Mouse (Mus musculus) left cerebral cortex, postnatal 36 days (tissue): ENCODE measurements around the gene Rhoq. TPM values are rescaled to one million over a fixed set of nuclear protein-coding genes. Genes with fewer than 3 reads are reported as not detected.

Experiments used
- DNase-seq, 2 experiments: peaks; one replicate each; pipeline ENCODE4 v3.0.0; 2021 to 2022; ENCODE audit warnings: low spot score in 2 of 2, mixed read lengths in 1 of 2
- intact Hi-C: fragments of 180-260 bp; cut with DNase I; formaldehyde crosslinking; loops from one replicate; pipeline ENCODE4 v1.15.1; 2025
- total RNA-seq, 2 experiments: library from RNA; stranded (reverse); gene quantifications; 2 replicates each; pipeline ENCODE4 v1.2.3; 2021

The Rhoq gene
- 10 to 100 TPM; 36.3 to 45.0 TPM for total RNA-seq

GRCm38 (mm10) chr17:86962894-86963585 lies at the start of gene Rhoq:
TSS of gene Rhoq (plus strand) at chr17:86963082.
- peak; percentile 80 to 89 for DNase-seq
- intact Hi-C loops, result loop anchor here (2.0 to 10.0 kb wide), 4 partner anchors 24 to 144 kb away; partner anchors contain the start of genes Cript, Pigf and Socs5

GRCm38 (mm10) chr17:86915540-86915939 lies 47.3 kb upstream of the Rhoq start:
- intact Hi-C loops, result no loop called here
- no peak for DNase-seq

GRCm38 (mm10) chr17:86917048-86917447 lies 45.8 kb upstream of the Rhoq start, which contains the start of gene Tmem247:
TSS of gene Tmem247 (plus strand) at chr17:86917348.
- intact Hi-C loops, result no loop called here
- DNase-seq, result no peak

GRCm38 (mm10) chr17:86918786-86919185 lies 44.1 kb upstream of the Rhoq start:
- intact Hi-C loops, result loop anchor here (2.0 kb wide), 1 partner anchor 126 kb away; no protein-coding TSS in a partner anchor

GRCm38 (mm10) chr17:86919729-86920128 lies 43.2 kb upstream of the Rhoq start:
- DNase-seq, result no peak
- intact Hi-C loops, result loop anchor here (2.0 to 5.0 kb wide), 2 partner anchors 43 to 125 kb away; partner anchors contain the start of gene Rhoq

More at GRCm38 (mm10) chr17:86918786-86919185, 44.1 kb upstream of the Rhoq start:
- no peak for DNase-seq

GRCm38 (mm10) chr17:86924679-86925078 lies 38.2 kb upstream of the Rhoq start:
- intact Hi-C loops, result loop anchor here (5.0 kb wide), 1 partner anchor 38 kb away; the partner anchor contains the start of gene Rhoq
- no peak for DNase-seq

- DNase-seq, result no peak
- intact Hi-C loops, result no loop called here
Observed at GRCm38 (mm10) chr17:86926836-86927235, 36.0 kb upstream of the Rhoq start.

- DNase-seq, result no peak
- intact Hi-C loops, result no loop called here
Observed at GRCm38 (mm10) chr17:86929355-86929754, 33.5 kb upstream of the Rhoq start.

- DNase-seq, result no peak
- intact Hi-C loops, result no loop called here
Observed at GRCm38 (mm10) chr17:86929981-86930380, 32.9 kb upstream of the Rhoq start.

GRCm38 (mm10) chr17:86932896-86933295 lies 30.0 kb upstream of the Rhoq start:
- DNase-seq, result no peak
- intact Hi-C loops, result no loop called here

- no peak for DNase-seq
- intact Hi-C loops, result no loop called here
Observed at GRCm38 (mm10) chr17:86937064-86937463, 25.8 kb upstream of the Rhoq start.

- peak; percentile 51 to 69 for DNase-seq
- intact Hi-C loops, result loop anchor here (2.0 kb wide), 1 partner anchor 25 kb away; the partner anchor contains the start of gene Rhoq
Observed at GRCm38 (mm10) chr17:86937497-86938155, 25.3 kb upstream of the Rhoq start.

- no peak for DNase-seq
- intact Hi-C loops, result loop anchor here (2.0 kb wide), 1 partner anchor 24 kb away; the partner anchor contains the start of gene Rhoq
Observed at GRCm38 (mm10) chr17:86938683-86939082, 24.2 kb upstream of the Rhoq start.

- intact Hi-C loops, result no loop called here
- DNase-seq, result no peak
Observed at GRCm38 (mm10) chr17:86942112-86942511, 20.8 kb upstream of the Rhoq start.

GRCm38 (mm10) chr17:86943158-86943557 lies 19.7 kb upstream of the Rhoq start:
- intact Hi-C loops, result no loop called here
- no peak for DNase-seq

GRCm38 (mm10) chr17:86946078-86946477 lies 16.8 kb upstream of the Rhoq start:
- intact Hi-C loops, result no loop called here

GRCm38 (mm10) chr17:86947840-86948796 lies 14.8 kb upstream of the Rhoq start, which contains the start of gene Atp6v1e2:
TSS of gene Atp6v1e2 (minus strand) at chr17:86947897.
- DNase-seq, result no peak
- intact Hi-C loops, result no loop called here

More at GRCm38 (mm10) chr17:86946078-86946477, 16.8 kb upstream of the Rhoq start:
- no peak for DNase-seq

- DNase-seq, result no peak
- intact Hi-C loops, result no loop called here
Observed at GRCm38 (mm10) chr17:86948801-86949200, 14.1 kb upstream of the Rhoq start.

GRCm38 (mm10) chr17:86957239-86957638 lies 5.6 kb upstream of the Rhoq start:
- intact Hi-C loops, result no loop called here
- DNase-seq, result no peak
